Mouse (Mus musculus): Measurements from ENCODE around the gene Inca1. TPM values are rescaled to one million over a fixed set of nuclear protein-coding genes. Genes with fewer than 3 reads are reported as not detected.

Inca1 gene
- polyA plus RNA-seq, 1 experiment from 2014 or later, result 0.95 TPM

- no peak overlapping the region for H3K27ac ChIP-seq (replicated peaks; ENCODE audit: low read depth, low read length)
- no peak overlapping the region for H3K4me3 ChIP-seq (replicated peaks; ENCODE audit: low read depth, low read length)
- ATAC-seq (ENCODE audit: low FRiP score, low TSS enrichment) (no peak), DNase-seq (peak; percentile 41)
- no peaks in the 10 kb centered on the region for H3K4me1 ChIP-seq (ENCODE audit: control insufficient read depth, insufficient read depth, low read length)
- peaks cover 34% of the 10 kb centered on the region for H3K36me3 ChIP-seq (ENCODE audit: control insufficient read depth, insufficient read depth, low read length)
- no peaks in the 10 kb centered on the region for H3K9me3 ChIP-seq (ENCODE audit: control insufficient read depth, low read length)
- no peak overlapping the region for H3K9ac ChIP-seq (replicated peaks; ENCODE audit: low read length)
- H3K4me2 ChIP-seq (ENCODE audit: low read length), result no peak overlapping the region
- WGBS, result 69% methylated on average over 5 of the region's 5 CpGs
- no peaks in the 10 kb centered on the region for H3K27me3 ChIP-seq (ENCODE audit: control insufficient read depth, insufficient read depth, low read length)
These were observed 31.2 kb upstream of the Inca1 start for GRCm38 (mm10) chr11:70731178-70731577.

GRCm38 (mm10) chr11:70730427-70731038 is 30.6 kb upstream of the Inca1 start:
- no peak for ATAC-seq (ENCODE audit: low FRiP score, low TSS enrichment)
- DNase-seq, result no peak
- 87% methylated on average over 9 of the region's 9 CpGs for WGBS
- Histone ChIP-seq H3K36me3 (ENCODE audit: control insufficient read depth, insufficient read depth, low read length) (peaks cover 40% of the 10 kb centered on the region), H3K4me3 (replicated peaks; ENCODE audit: low read depth, low read length) (no peak overlapping the region), H3K27ac (replicated peaks; ENCODE audit: low read depth, low read length) (no peak overlapping the region), H3K9me3 (ENCODE audit: control insufficient read depth, low read length) (no peaks in the 10 kb centered on the region), H3K9ac (replicated peaks; ENCODE audit: low read length) (no peak overlapping the region), H3K4me2 (ENCODE audit: low read length) (no peak overlapping the region), H3K27me3 (ENCODE audit: control insufficient read depth, insufficient read depth, low read length) (no peaks in the 10 kb centered on the region), H3K4me1 (ENCODE audit: control insufficient read depth, insufficient read depth, low read length) (no peaks in the 10 kb centered on the region)

- no peaks in the 10 kb centered on the region for H3K27me3 ChIP-seq (ENCODE audit: control insufficient read depth, insufficient read depth, low read length)
- H3K9ac ChIP-seq (replicated peaks; ENCODE audit: low read length), result no peak overlapping the region
- H3K4me1 ChIP-seq (ENCODE audit: control insufficient read depth, insufficient read depth, low read length), result no peaks in the 10 kb centered on the region
- no peaks in the 10 kb centered on the region for H3K9me3 ChIP-seq (ENCODE audit: control insufficient read depth, low read length)
- H3K4me3 ChIP-seq (replicated peaks; ENCODE audit: low read depth, low read length), result no peak overlapping the region
- ATAC-seq (ENCODE audit: low FRiP score, low TSS enrichment) (no peak), DNase-seq (no peak)
- H3K27ac ChIP-seq (replicated peaks; ENCODE audit: low read depth, low read length), result no peak overlapping the region
- 96% methylated on average over 5 of the region's 5 CpGs for WGBS
- peaks cover 62% of the 10 kb centered on the region for H3K36me3 ChIP-seq (ENCODE audit: control insufficient read depth, insufficient read depth, low read length)
- no peak overlapping the region for H3K4me2 ChIP-seq (ENCODE audit: low read length)
These were observed 27.4 kb upstream of the Inca1 start for GRCm38 (mm10) chr11:70727385-70727784.

- H3K4me2 ChIP-seq (ENCODE audit: low read length), result no peak overlapping the region
- no peak overlapping the region for H3K9ac ChIP-seq (replicated peaks; ENCODE audit: low read length)
- H3K27ac ChIP-seq (replicated peaks; ENCODE audit: low read depth, low read length), result no peak overlapping the region
- H3K27me3 ChIP-seq (ENCODE audit: control insufficient read depth, insufficient read depth, low read length), result no peaks in the 10 kb centered on the region
- H3K9me3 ChIP-seq (ENCODE audit: control insufficient read depth, low read length), result no peaks in the 10 kb centered on the region
- DNase-seq (no peak), ATAC-seq (ENCODE audit: low FRiP score, low TSS enrichment) (no peak)
- H3K4me3 ChIP-seq (replicated peaks; ENCODE audit: low read depth, low read length), result no peak overlapping the region
- 98% methylated on average over 2 of the region's 2 CpGs for WGBS
- H3K36me3 ChIP-seq (ENCODE audit: control insufficient read depth, insufficient read depth, low read length), result peaks cover 70% of the 10 kb centered on the region
- no peaks in the 10 kb centered on the region for H3K4me1 ChIP-seq (ENCODE audit: control insufficient read depth, insufficient read depth, low read length)
These were observed 26.6 kb upstream of the Inca1 start for GRCm38 (mm10) chr11:70726585-70726984.

- no peak for DNase-seq
- H3K4me3 ChIP-seq (replicated peaks; ENCODE audit: low read depth, low read length), result no peak overlapping the region
- H3K27me3 ChIP-seq (ENCODE audit: control insufficient read depth, insufficient read depth, low read length), result no peaks in the 10 kb centered on the region
- H3K9me3 ChIP-seq (ENCODE audit: control insufficient read depth, low read length), result no peaks in the 10 kb centered on the region
- H3K27ac ChIP-seq (replicated peaks; ENCODE audit: low read depth, low read length), result no peak overlapping the region
- no peaks in the 10 kb centered on the region for H3K4me1 ChIP-seq (ENCODE audit: control insufficient read depth, insufficient read depth, low read length)
- H3K9ac ChIP-seq (replicated peaks; ENCODE audit: low read length), result no peak overlapping the region
- ATAC-seq (ENCODE audit: low FRiP score, low TSS enrichment), result no peak
- 92% methylated on average over 9 of the region's 9 CpGs for WGBS
- H3K4me2 ChIP-seq (ENCODE audit: low read length), result no peak overlapping the region
- H3K36me3 ChIP-seq (ENCODE audit: control insufficient read depth, insufficient read depth, low read length), result peaks cover 86% of the 10 kb centered on the region
These were observed 24.8 kb upstream of the Inca1 start for GRCm38 (mm10) chr11:70724706-70725105.

- no peak overlapping the region for H3K27ac ChIP-seq (replicated peaks; ENCODE audit: low read depth, low read length)
- WGBS, result 100% methylated on average over 3 of the region's 3 CpGs
- ATAC-seq (ENCODE audit: low FRiP score, low TSS enrichment), result no peak
These were observed 21.1 kb upstream of the Inca1 start for GRCm38 (mm10) chr11:70721072-70721471.

GRCm38 (mm10) chr11:70720567-70720966 is 20.6 kb upstream of the Inca1 start:
- H3K9ac ChIP-seq (replicated peaks; ENCODE audit: low read length), result no peak overlapping the region
- no peak overlapping the region for H3K4me2 ChIP-seq (ENCODE audit: low read length)
- H3K27me3 ChIP-seq (ENCODE audit: control insufficient read depth, insufficient read depth, low read length), result no peaks in the 10 kb centered on the region
- H3K36me3 ChIP-seq (ENCODE audit: control insufficient read depth, insufficient read depth, low read length), result peaks cover 85% of the 10 kb centered on the region
- ATAC-seq (ENCODE audit: low FRiP score, low TSS enrichment) (no peak), DNase-seq (no peak)
- H3K4me1 ChIP-seq (ENCODE audit: control insufficient read depth, insufficient read depth, low read length), result no peaks in the 10 kb centered on the region
- H3K4me3 ChIP-seq (replicated peaks; ENCODE audit: low read depth, low read length), result no peak overlapping the region
- H3K9me3 ChIP-seq (ENCODE audit: control insufficient read depth, low read length), result no peaks in the 10 kb centered on the region
- WGBS, result 94% methylated on average over 3 of the region's 3 CpGs
- no peak overlapping the region for H3K27ac ChIP-seq (replicated peaks; ENCODE audit: low read depth, low read length)

More at GRCm38 (mm10) chr11:70721072-70721471, 21.1 kb upstream of the Inca1 start:
- DNase-seq, result no peak
- H3K9me3 ChIP-seq (ENCODE audit: control insufficient read depth, low read length), result no peaks in the 10 kb centered on the region
- H3K4me2 ChIP-seq (ENCODE audit: low read length), result no peak overlapping the region
- H3K4me3 ChIP-seq (replicated peaks; ENCODE audit: low read depth, low read length), result no peak overlapping the region
- no peak overlapping the region for H3K9ac ChIP-seq (replicated peaks; ENCODE audit: low read length)
- peaks cover 89% of the 10 kb centered on the region for H3K36me3 ChIP-seq (ENCODE audit: control insufficient read depth, insufficient read depth, low read length)
- H3K27me3 ChIP-seq (ENCODE audit: control insufficient read depth, insufficient read depth, low read length), result no peaks in the 10 kb centered on the region
- no peaks in the 10 kb centered on the region for H3K4me1 ChIP-seq (ENCODE audit: control insufficient read depth, insufficient read depth, low read length)

- Histone ChIP-seq H3K36me3 (ENCODE audit: control insufficient read depth, insufficient read depth, low read length) (peaks cover 67% of the 10 kb centered on the region), H3K9me3 (ENCODE audit: control insufficient read depth, low read length) (no peaks in the 10 kb centered on the region), H3K4me1 (ENCODE audit: control insufficient read depth, insufficient read depth, low read length) (no peaks in the 10 kb centered on the region), H3K27ac (replicated peaks; ENCODE audit: low read depth, low read length) (no peak overlapping the region), H3K4me2 (ENCODE audit: low read length) (no peak overlapping the region), H3K4me3 (replicated peaks; ENCODE audit: low read depth, low read length) (no peak overlapping the region), H3K27me3 (ENCODE audit: control insufficient read depth, insufficient read depth, low read length) (no peaks in the 10 kb centered on the region), H3K9ac (replicated peaks; ENCODE audit: low read length) (no peak overlapping the region)
- ATAC-seq (ENCODE audit: low FRiP score, low TSS enrichment), result no peak
- 89% methylated on average over 5 of the region's 5 CpGs for WGBS
- no peak for DNase-seq
These were observed 18.5 kb upstream of the Inca1 start for GRCm38 (mm10) chr11:70718481-70718880.

- Histone ChIP-seq H3K27ac (replicated peaks; ENCODE audit: low read depth, low read length) (no peak overlapping the region), H3K4me2 (ENCODE audit: low read length) (no peak overlapping the region), H3K36me3 (ENCODE audit: control insufficient read depth, insufficient read depth, low read length) (peaks cover 69% of the 10 kb centered on the region), H3K4me3 (replicated peaks; ENCODE audit: low read depth, low read length) (no peak overlapping the region), H3K4me1 (ENCODE audit: control insufficient read depth, insufficient read depth, low read length) (no peaks in the 10 kb centered on the region), H3K9me3 (ENCODE audit: control insufficient read depth, low read length) (no peaks in the 10 kb centered on the region), H3K9ac (replicated peaks; ENCODE audit: low read length) (no peak overlapping the region; the same call in 1 of the 2 replicates), H3K27me3 (ENCODE audit: control insufficient read depth, insufficient read depth, low read length) (no peaks in the 10 kb centered on the region)
- WGBS, result 75% methylated on average over 6 of the region's 6 CpGs
- ATAC-seq (ENCODE audit: low FRiP score, low TSS enrichment) (no peak), DNase-seq (no peak)
These were observed 15.9 kb upstream of the Inca1 start for GRCm38 (mm10) chr11:70715832-70716231.

All from midbrain, embryonic 14.5 days (tissue).